Mouse (Mus musculus) limb, embryonic 14.5 days (tissue): ENCODE measurements at regions not wholly inside any gene's neighbourhood (a gene's known extent, or its start where the extent isn't known, plus 50 kb on each side); places are given as distances from the start of the nearest gene placed in this dataset.
A peak's percentile ranks its signal among the peaks of the same experiment; 100 is the strongest.

Experiments used
- ATAC-seq: fragments of 200-750 bp; cut with Nextera tagmentation; 2 replicates; pipeline ENCODE4 v1.8.0; 2017; ENCODE audit warnings: low read depth, moderate number of reproducible peaks, moderate TSS enrichment; ENCODE audit not compliant: low FRiP score
- DNase-seq: peaks from one replicate; pipeline ENCODE4 v3.0.0-alpha.2; 2015; ENCODE audit warnings: low spot score
- H3K27ac ChIP-seq: fragments of 300-500 bp; sonication (generic); replicated peaks from 2 replicates; pipeline ENCODE4 v1.5.1; 2014; ENCODE audit warnings: low read depth, mild to moderate bottlenecking, low read length, moderate library complexity, mixed read lengths
- H3K27me3 ChIP-seq: fragments of 300-500 bp; sonication (generic); 2 replicates; pipeline ENCODE4 v1.6.1; 2014; ENCODE audit warnings: low read length, mixed read lengths; ENCODE audit not compliant: control insufficient read depth, insufficient read depth
- H3K36me3 ChIP-seq: fragments of 300-500 bp; sonication (generic); 2 replicates; pipeline ENCODE4 v1.6.1; 2014; ENCODE audit warnings: mild to moderate bottlenecking, low read length, moderate library complexity, mixed read lengths; ENCODE audit not compliant: control insufficient read depth, insufficient read depth
- H3K4me1 ChIP-seq: fragments of 300-500 bp; sonication (generic); 2 replicates; pipeline ENCODE4 v1.6.1; 2014; ENCODE audit warnings: antibody characterized with exemption, low read length, mixed read lengths; ENCODE audit not compliant: control insufficient read depth, insufficient read depth
- H3K4me2 ChIP-seq: fragments of 300-500 bp; sonication (generic); replicated peaks from 2 replicates; pipeline ENCODE4 v1.6.1; 2014; ENCODE audit warnings: low read depth, mild to moderate bottlenecking, low read length, moderate library complexity; ENCODE audit not compliant: severe bottlenecking
- H3K4me3 ChIP-seq: fragments of 300-500 bp; sonication (generic); replicated peaks from 2 replicates; pipeline ENCODE4 v1.5.1; 2014; ENCODE audit warnings: low read length
- H3K9ac ChIP-seq: fragments of 300-500 bp; sonication (generic); 2 replicates; pipeline ENCODE4 v1.6.1; 2014; ENCODE audit warnings: mild to moderate bottlenecking, low read depth, low read length, moderate library complexity; ENCODE audit not compliant: severe bottlenecking
- H3K9me3 ChIP-seq: fragments of 300-500 bp; sonication (generic); 2 replicates; pipeline ENCODE4 v1.6.1; 2016; ENCODE audit warnings: low read length; ENCODE audit not compliant: control insufficient read depth
- POLR2A ChIP-seq: fragments of 200-500 bp; IDR thresholded peaks from 2 replicates; pipeline ENCODE4 v1.8.0; 2012; ENCODE audit warnings: inconsistent platforms, mild to moderate bottlenecking, moderate library complexity, borderline replicate concordance; ENCODE audit not compliant: insufficient read depth, insufficient read length; ENCODE audit errors: extremely low read depth
- WGBS: fragments of 180-500 bp; shearing (Covaris S2); extraction: QIAGEN DNeasy Blood & Tissue Kit; methylation state at CpG from one replicate; pipeline ENCODE4 v1.1.7; 2014; 5-methylcytosine and 5-hydroxymethylcytosine counted together

GRCm38 (mm10) chr11:82604251-82604835, 159.8 kb downstream of the Cct6b start:
- no peaks in the 10 kb centered on the region for H3K27me3 ChIP-seq
- H3K36me3 ChIP-seq = no peaks in the 10 kb centered on the region
- 33% methylated on average over 7 of the region's 7 CpGs for WGBS
- 0 out of 2 replicates have a peak, but pooled peaks cover 3% of the 10 kb centered on the region for H3K4me1 ChIP-seq
- no peak overlapping the region for H3K4me3 ChIP-seq
- no peak for TF ChIP-seq POLR2A
- no peak overlapping the region for H3K27ac ChIP-seq
- H3K9ac ChIP-seq = no peak overlapping the region
- ATAC-seq (no peak), DNase-seq (no peak)
- no peaks in the 10 kb centered on the region for H3K9me3 ChIP-seq
- H3K4me2 ChIP-seq = no peak overlapping the region

GRCm38 (mm10) chr11:82602818-82603217, 161.3 kb downstream of the Cct6b start:
- WGBS = 37% methylated on average over 11 of the region's 11 CpGs
- 0 out of 2 replicates have a peak, but pooled peaks cover 3% of the 10 kb centered on the region for H3K4me1 ChIP-seq
- H3K27me3 ChIP-seq = 0 out of 2 replicates have a peak, but pooled peaks cover 3% of the 10 kb centered on the region
- H3K36me3 ChIP-seq = no peaks in the 10 kb centered on the region
- TF ChIP-seq POLR2A = no peak
- no peak for DNase-seq
- H3K4me3 ChIP-seq = no peak overlapping the region
- no peak overlapping the region for H3K27ac ChIP-seq
- ATAC-seq = no peak
- no peak overlapping the region for H3K4me2 ChIP-seq
- no peaks in the 10 kb centered on the region for H3K9me3 ChIP-seq
- H3K9ac ChIP-seq = no peak overlapping the region

GRCm38 (mm10) chr11:82602250-82602649, 161.9 kb downstream of the Cct6b start:
- no peaks in the 10 kb centered on the region for H3K36me3 ChIP-seq
- DNase-seq = no peak
- H3K9ac ChIP-seq = no peak overlapping the region
- no peak for ATAC-seq
- WGBS = 43% methylated on average over 2 of the region's 2 CpGs
- no peak for TF ChIP-seq POLR2A
- 0 out of 2 replicates have a peak, but pooled peaks cover 5% of the 10 kb centered on the region for H3K27me3 ChIP-seq
- no peak overlapping the region for H3K4me2 ChIP-seq
- 0 out of 2 replicates have a peak, but pooled peaks cover 3% of the 10 kb centered on the region for H3K4me1 ChIP-seq
- no peaks in the 10 kb centered on the region for H3K9me3 ChIP-seq
- H3K27ac ChIP-seq = no peak overlapping the region
- no peak overlapping the region for H3K4me3 ChIP-seq

- Histone ChIP-seq H3K27ac (no peak overlapping the region), H3K27me3 (0 out of 2 replicates have a peak, but pooled peaks cover 5% of the 10 kb centered on the region), H3K9me3 (no peaks in the 10 kb centered on the region), H3K9ac (no peak overlapping the region), H3K4me2 (no peak overlapping the region), H3K4me3 (no peak overlapping the region), H3K36me3 (no peaks in the 10 kb centered on the region), H3K4me1 (0 out of 2 replicates have a peak, but pooled peaks cover 3% of the 10 kb centered on the region)
- no peak for ATAC-seq
- no peak for DNase-seq
- no peak for TF ChIP-seq POLR2A
- 78% methylated on average over 9 of the region's 9 CpGs for WGBS
These were observed 164.0 kb downstream of the Cct6b start for GRCm38 (mm10) chr11:82600151-82600550.

GRCm38 (mm10) chr11:82597757-82598156, 166.4 kb downstream of the Cct6b start:
- Histone ChIP-seq H3K4me2 (no peak overlapping the region), H3K9me3 (no peaks in the 10 kb centered on the region), H3K36me3 (no peaks in the 10 kb centered on the region), H3K27me3 (0 out of 2 replicates have a peak, but pooled peaks cover 5% of the 10 kb centered on the region), H3K4me1 (no peaks in the 10 kb centered on the region), H3K9ac (no peak overlapping the region), H3K4me3 (no peak overlapping the region), H3K27ac (no peak overlapping the region)
- no peak for TF ChIP-seq POLR2A
- WGBS = 22% methylated on average over 6 of the region's 6 CpGs
- no peak for DNase-seq
- ATAC-seq = no peak

- no peaks in the 10 kb centered on the region for H3K9me3 ChIP-seq
- 0 out of 2 replicates have a peak, but pooled peaks cover 5% of the 10 kb centered on the region for H3K27me3 ChIP-seq
- H3K4me1 ChIP-seq = no peaks in the 10 kb centered on the region
- WGBS = 62% methylated on average over 3 of the region's 3 CpGs
- no peak overlapping the region for H3K4me2 ChIP-seq
- H3K4me3 ChIP-seq = no peak overlapping the region
- H3K27ac ChIP-seq = no peak overlapping the region
- H3K9ac ChIP-seq = no peak overlapping the region
- DNase-seq = peak; percentile 63
- no peaks in the 10 kb centered on the region for H3K36me3 ChIP-seq
- TF ChIP-seq POLR2A = no peak
- ATAC-seq = no peak
These were observed 167.3 kb downstream of the Cct6b start for GRCm38 (mm10) chr11:82596801-82597200.
